Mouse (Mus musculus) forebrain, embryonic 14.5 days (tissue): ENCODE measurements at regions not wholly inside any gene's neighbourhood (a gene's known extent, or its start where the extent isn't known, plus 50 kb on each side); places are given as distances from the start of the nearest gene placed in this dataset.
"Not testable (repeated sequence)": the region's sequence is repeated elsewhere in the genome, so short reads cannot be mapped to it uniquely, and the experiment has no call there.

Experiments
- ATAC-seq: fragments of 200-750 bp; cut with Nextera tagmentation; 2 replicates; pipeline ENCODE4 v1.8.0; 2017; ENCODE audit warnings: mild to moderate bottlenecking, moderate library complexity
- DNase-seq: peaks from one replicate; pipeline ENCODE4 v3.0.0-alpha.2; 2015; ENCODE audit warnings: low spot score
- H3K27ac ChIP-seq: fragments of 300-500 bp; sonication (generic); 2 replicates; pipeline ENCODE4 v1.5.1; 2014; ENCODE audit warnings: low read depth, mild to moderate bottlenecking, control low read depth, low read length, moderate library complexity
- H3K27me3 ChIP-seq: fragments of 300-500 bp; sonication (generic); replicated peaks from 2 replicates; pipeline ENCODE4 v1.6.1; 2014; ENCODE audit warnings: low read length, control low read depth, mixed read lengths; ENCODE audit not compliant: control insufficient read depth, insufficient read depth
- H3K36me3 ChIP-seq: fragments of 300-500 bp; sonication (generic); 2 replicates; pipeline ENCODE4 v1.6.1; 2014; ENCODE audit warnings: low read length, control low read depth; ENCODE audit not compliant: control insufficient read depth, insufficient read depth
- H3K4me1 ChIP-seq: fragments of 300-500 bp; sonication (generic); 2 replicates; pipeline ENCODE4 v1.6.1; 2014; ENCODE audit warnings: antibody characterized with exemption, low read length, control low read depth; ENCODE audit not compliant: control insufficient read depth, insufficient read depth
- H3K4me2 ChIP-seq: fragments of 300-500 bp; sonication (generic); 2 replicates; pipeline ENCODE4 v1.6.1; 2014; ENCODE audit warnings: mild to moderate bottlenecking, control low read depth, low read length
- H3K4me3 ChIP-seq: fragments of 300-500 bp; sonication (generic); 2 replicates; pipeline ENCODE4 v1.5.1; 2014; ENCODE audit warnings: low read depth, low read length, control low read depth
- H3K9ac ChIP-seq: fragments of 300-500 bp; sonication (generic); 2 replicates; pipeline ENCODE4 v1.6.1; 2014; ENCODE audit warnings: mild to moderate bottlenecking, low read length, control low read depth, moderate library complexity
- H3K9me3 ChIP-seq: fragments of 300-500 bp; sonication (generic); replicated peaks from 2 replicates; pipeline ENCODE4 v1.6.1; 2016; ENCODE audit warnings: low read length, control low read depth, mixed read lengths; ENCODE audit not compliant: control insufficient read depth
- WGBS: fragments of 180-500 bp; shearing (Covaris S2); extraction: QIAGEN DNeasy Blood & Tissue Kit; methylation state at CpG from one replicate; pipeline ENCODE4 v1.1.7; 2014; 5-methylcytosine and 5-hydroxymethylcytosine counted together

- DNase-seq (peak; percentile 61), ATAC-seq (peak; percentile 80; the same call in 1 of the 2 replicates)
- H3K27ac ChIP-seq: no peak overlapping the region
- H3K9me3 ChIP-seq: no peaks in the 10 kb centered on the region
- no peaks in the 10 kb centered on the region for H3K4me1 ChIP-seq
- no peak overlapping the region for H3K4me3 ChIP-seq
- H3K36me3 ChIP-seq: no peaks in the 10 kb centered on the region
- H3K9ac ChIP-seq: no peak overlapping the region
- no peak overlapping the region for H3K4me2 ChIP-seq
- no peaks in the 10 kb centered on the region for H3K27me3 ChIP-seq
- 20% methylated on average over 1 of the region's 1 CpGs for WGBS
These were observed 185.6 kb upstream of the Klf6 start for GRCm38 (mm10) chr13:5675668-5676067.

- H3K4me3 ChIP-seq: no peak overlapping the region
- ATAC-seq: no peak
- WGBS: 77% methylated on average over 4 of the region's 4 CpGs
- H3K4me1 ChIP-seq: no peaks in the 10 kb centered on the region
- H3K27me3 ChIP-seq: no peaks in the 10 kb centered on the region
- H3K4me2 ChIP-seq: no peak overlapping the region
- H3K36me3 ChIP-seq: no peaks in the 10 kb centered on the region
- H3K9me3 ChIP-seq: no peaks in the 10 kb centered on the region; the same call in 1 of the 2 replicates
- no peak overlapping the region for H3K27ac ChIP-seq
- H3K9ac ChIP-seq: no peak overlapping the region
- no peak for DNase-seq
These were observed 171.2 kb upstream of the Klf6 start for GRCm38 (mm10) chr13:5690124-5690523.

- H3K4me2 ChIP-seq, H3K27me3 ChIP-seq, H3K4me3 ChIP-seq, DNase-seq, ATAC-seq, H3K27ac ChIP-seq, H3K9ac ChIP-seq, H3K9me3 ChIP-seq, H3K36me3 ChIP-seq, H3K4me1 ChIP-seq: not testable (repeated sequence)
- 82% methylated on average over 2 of the region's 2 CpGs for WGBS
These were observed 170.6 kb upstream of the Klf6 start for GRCm38 (mm10) chr13:5690680-5691079.

GRCm38 (mm10) chr13:5694626-5695025, 166.7 kb upstream of the Klf6 start:
- DNase-seq (no peak), ATAC-seq (no peak)
- Histone ChIP-seq H3K4me1 (no peaks in the 10 kb centered on the region), H3K27me3 (no peaks in the 10 kb centered on the region), H3K9me3 (no peaks in the 10 kb centered on the region; the same call in 1 of the 2 replicates), H3K27ac (no peak overlapping the region), H3K4me2 (no peak overlapping the region), H3K9ac (no peak overlapping the region), H3K36me3 (no peaks in the 10 kb centered on the region), H3K4me3 (no peak overlapping the region)
- 85% methylated on average over 8 of the region's 8 CpGs for WGBS

GRCm38 (mm10) chr13:5695581-5695980, 165.7 kb upstream of the Klf6 start:
- not testable (repeated sequence) for H3K27me3 ChIP-seq, H3K36me3 ChIP-seq, H3K4me3 ChIP-seq, H3K4me1 ChIP-seq, H3K9ac ChIP-seq, ATAC-seq, H3K4me2 ChIP-seq, H3K9me3 ChIP-seq, H3K27ac ChIP-seq, DNase-seq
- WGBS: 43% methylated on average over 3 of the region's 3 CpGs

GRCm38 (mm10) chr13:5696377-5696776, 164.9 kb upstream of the Klf6 start:
- Histone ChIP-seq H3K36me3 (no peaks in the 10 kb centered on the region), H3K27ac (no peak overlapping the region), H3K9me3 (no peaks in the 10 kb centered on the region; the same call in 1 of the 2 replicates), H3K9ac (no peak overlapping the region), H3K4me1 (no peaks in the 10 kb centered on the region), H3K4me2 (no peak overlapping the region), H3K27me3 (no peaks in the 10 kb centered on the region), H3K4me3 (no peak overlapping the region)
- WGBS: 26% methylated on average over 2 of the region's 2 CpGs
- ATAC-seq: no peak
- no peak for DNase-seq

- 25% methylated on average over 1 of the region's 1 CpGs for WGBS
These were observed 164.0 kb upstream of the Klf6 start for GRCm38 (mm10) chr13:5697329-5697728.

GRCm38 (mm10) chr13:5702071-5702470, 159.2 kb upstream of the Klf6 start:
- ATAC-seq: no peak
- 88% methylated on average over 3 of the region's 3 CpGs for WGBS
- H3K4me2 ChIP-seq: no peak overlapping the region

More at GRCm38 (mm10) chr13:5697329-5697728, 164.0 kb upstream of the Klf6 start:
- H3K4me1 ChIP-seq, DNase-seq, H3K4me3 ChIP-seq, H3K9ac ChIP-seq, H3K27me3 ChIP-seq, ATAC-seq, H3K9me3 ChIP-seq, H3K36me3 ChIP-seq, H3K4me2 ChIP-seq, H3K27ac ChIP-seq: not testable (repeated sequence)

GRCm38 (mm10) chr13:5704991-5705390, 156.3 kb upstream of the Klf6 start:
- ATAC-seq: no peak
- H3K27me3 ChIP-seq: no peaks in the 10 kb centered on the region
- no peaks in the 10 kb centered on the region for H3K36me3 ChIP-seq
- no peak overlapping the region for H3K4me3 ChIP-seq
- DNase-seq: no peak
- no peak overlapping the region for H3K9ac ChIP-seq
- no peak overlapping the region for H3K27ac ChIP-seq
- no peak overlapping the region for H3K4me2 ChIP-seq
- H3K4me1 ChIP-seq: no peaks in the 10 kb centered on the region
- H3K9me3 ChIP-seq: no peaks in the 10 kb centered on the region

More at GRCm38 (mm10) chr13:5702071-5702470, 159.2 kb upstream of the Klf6 start:
- H3K36me3 ChIP-seq: no peaks in the 10 kb centered on the region
- no peak overlapping the region for H3K4me3 ChIP-seq
- H3K27ac ChIP-seq: no peak overlapping the region
- no peak for DNase-seq
- H3K9me3 ChIP-seq: no peaks in the 10 kb centered on the region
- H3K27me3 ChIP-seq: no peaks in the 10 kb centered on the region
- H3K9ac ChIP-seq: no peak overlapping the region
- H3K4me1 ChIP-seq: no peaks in the 10 kb centered on the region
